In the genomic region with DNA sequence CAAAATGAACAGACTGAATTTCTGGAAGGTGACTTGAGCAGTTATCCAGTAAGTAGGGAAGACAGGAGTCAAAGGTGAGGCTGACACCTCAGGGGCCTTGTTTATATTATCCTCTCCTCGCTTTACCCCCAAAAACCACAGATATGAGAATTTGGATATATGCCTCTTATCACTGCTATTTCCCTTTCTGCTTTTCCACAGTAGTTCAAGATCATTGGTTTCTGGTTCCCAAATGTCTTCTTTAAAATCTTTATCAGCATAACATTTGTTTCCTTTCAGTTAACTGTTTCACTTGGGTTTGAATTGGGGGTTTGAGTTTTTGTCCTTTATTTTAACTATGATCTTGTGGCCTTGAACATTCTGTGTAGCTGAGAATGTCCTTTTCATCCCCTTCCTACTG, we compare ENCODE assay signal across 28 mouse cellular contexts. TPM values are rescaled to one million over a fixed set of nuclear protein-coding genes. Genes with fewer than 3 reads are reported as not detected.
"Had no signal": no experiment of that assay in that cellular context is flagged by ENCODE, and none has a peak within 500 bp of the region (broad histone marks: within the 10 kb centered on the region; RNA-seq: fewer than 3 reads in every experiment).

No protein-coding gene starts in this region.

- H3K9me3 ChIP-seq: heart, embryonic 13.5 days; heart, embryonic 15.5 days; hindbrain, embryonic 10.5 days; hindbrain, embryonic 12.5 days; intestine, embryonic 15.5 days; kidney, embryonic 15.5 days; limb, embryonic 13.5 days; limb, embryonic 15.5 days; liver, embryonic 12.5 days had no signal

- H3K27ac ChIP-seq: heart, adult 2 months; heart, embryonic 13.5 days; heart, embryonic 15.5 days; hindbrain, embryonic 10.5 days; hindbrain, embryonic 12.5 days; hindbrain, embryonic 14.5 days; intestine, embryonic 15.5 days; kidney, embryonic 15.5 days; kidney, postnatal 0 days; limb, embryonic 13.5 days; limb, embryonic 15.5 days; liver, embryonic 12.5 days had no signal

- H3K4me1 ChIP-seq: heart, embryonic 15.5 days; hindbrain, embryonic 10.5 days; hindbrain, embryonic 12.5 days; intestine, embryonic 15.5 days; kidney, embryonic 15.5 days; limb, embryonic 13.5 days; limb, embryonic 15.5 days; liver, embryonic 12.5 days had no signal

- H3K27me3 ChIP-seq: heart, embryonic 13.5 days; heart, embryonic 15.5 days; hindbrain, embryonic 12.5 days; intestine, embryonic 15.5 days; kidney, embryonic 15.5 days; limb, embryonic 13.5 days; limb, embryonic 15.5 days; liver, embryonic 12.5 days had no signal

- H3K9ac ChIP-seq: heart, embryonic 13.5 days; heart, embryonic 15.5 days; hindbrain, embryonic 12.5 days; hindbrain, embryonic 14.5 days; intestine, embryonic 15.5 days; kidney, embryonic 15.5 days; limb, embryonic 13.5 days; limb, embryonic 15.5 days; liver, embryonic 12.5 days had no signal

- ATAC-seq: hindbrain, embryonic 16.5 days; inflammation-experienced regulatory T-cells, adult 6 months; intestine, embryonic 15.5 days; liver, embryonic 12.5 days had no signal

- DNase-seq: gastrocnemius, postnatal 14 days; gastrocnemius, postnatal 36 days; heart, adult 11 months; heart, adult 2 months; heart, postnatal 14 days; heart, postnatal 4 days; kidney, adult 11 months; kidney, adult 2 months; kidney, adult 9 months; kidney, postnatal 14 days; kidney, postnatal 36 days; layer of hippocampus, adult 9-11 months; layer of hippocampus, postnatal 36 days; left cerebral cortex, postnatal 4 days had no signal

- H3K4me3 ChIP-seq: heart, adult 2 months; heart, embryonic 13.5 days; heart, embryonic 15.5 days; hindbrain, embryonic 10.5 days; hindbrain, embryonic 12.5 days; intestine, embryonic 15.5 days; kidney, embryonic 15.5 days; limb, embryonic 13.5 days; limb, embryonic 15.5 days; liver, embryonic 12.5 days had no signal

- H3K36me3 ChIP-seq: heart, embryonic 13.5 days; heart, embryonic 15.5 days; hindbrain, embryonic 10.5 days; hindbrain, embryonic 12.5 days; intestine, embryonic 15.5 days; kidney, embryonic 15.5 days; limb, embryonic 13.5 days; limb, embryonic 15.5 days; liver, embryonic 12.5 days had no signal

RNA-seq across cellular contexts. Expression of a gene that starts 47.8 kb away (rescaled TPM):
- polyA plus RNA-seq: liver, adult 2 months had no signal
